Mouse (Mus musculus): ENCODE data around the gene Sbpl. TPM values are rescaled to one million over a fixed set of nuclear protein-coding genes. Genes with fewer than 3 reads are reported as not detected.

Sbpl gene
- polyA plus RNA-seq (2015; fragmentation: Nextera tagmentation; extraction: Ambion mirVana), result not detected in 2 replicates

DNA sequence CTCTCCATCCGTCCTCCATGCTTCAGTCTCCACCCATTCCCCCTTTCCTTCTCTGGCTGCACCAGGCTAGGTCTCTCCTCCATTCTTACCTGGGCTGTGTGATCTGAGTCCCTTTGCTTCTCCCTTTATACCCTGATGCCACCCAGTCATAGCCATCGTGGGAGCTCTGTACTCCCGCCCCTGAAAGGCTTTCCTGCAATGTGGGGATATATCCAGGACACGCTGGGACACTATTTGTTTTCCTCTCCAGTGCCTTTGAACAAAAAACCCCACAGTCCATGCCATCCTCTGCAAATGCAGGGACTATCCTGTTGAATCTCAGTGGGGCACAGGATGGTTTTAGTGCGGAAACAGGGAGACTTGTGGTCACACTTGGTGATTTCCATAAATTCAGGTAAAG lies at the start of gene Sbpl:
Gene Sbpl, minus strand, starts transcription at position 101 of the 400 bp plus-strand sequence.
- Histone ChIP-seq H3K9me3 (replicated peaks; ENCODE audit: control insufficient read depth, low read length, poor library complexity, severe bottlenecking) (no peaks in the 10 kb centered on the region), H3K27me3 (ENCODE audit: control insufficient read depth, insufficient read depth, low read depth, low read length) (no peaks in the 10 kb centered on the region), H3K27ac (ENCODE audit: low read length) (no peak within 1 kb of the TSS), H3K9ac (ENCODE audit: low read depth, low read length) (no peak within 1 kb of the TSS), H3K4me2 (ENCODE audit: low read length) (no peak within 1 kb of the TSS), H3K36me3 (ENCODE audit: control insufficient read depth, insufficient read depth, low read length) (no peaks in the 10 kb centered on the region), H3K4me3 (ENCODE audit: low read depth, low read length) (no peak within 1 kb of the TSS), H3K4me1 (ENCODE audit: control insufficient read depth, insufficient read depth, low read length) (no peaks in the 10 kb centered on the region)
- no peak for ATAC-seq
- 72% methylated on average over 5 of the region's 5 CpGs for WGBS

DNA sequence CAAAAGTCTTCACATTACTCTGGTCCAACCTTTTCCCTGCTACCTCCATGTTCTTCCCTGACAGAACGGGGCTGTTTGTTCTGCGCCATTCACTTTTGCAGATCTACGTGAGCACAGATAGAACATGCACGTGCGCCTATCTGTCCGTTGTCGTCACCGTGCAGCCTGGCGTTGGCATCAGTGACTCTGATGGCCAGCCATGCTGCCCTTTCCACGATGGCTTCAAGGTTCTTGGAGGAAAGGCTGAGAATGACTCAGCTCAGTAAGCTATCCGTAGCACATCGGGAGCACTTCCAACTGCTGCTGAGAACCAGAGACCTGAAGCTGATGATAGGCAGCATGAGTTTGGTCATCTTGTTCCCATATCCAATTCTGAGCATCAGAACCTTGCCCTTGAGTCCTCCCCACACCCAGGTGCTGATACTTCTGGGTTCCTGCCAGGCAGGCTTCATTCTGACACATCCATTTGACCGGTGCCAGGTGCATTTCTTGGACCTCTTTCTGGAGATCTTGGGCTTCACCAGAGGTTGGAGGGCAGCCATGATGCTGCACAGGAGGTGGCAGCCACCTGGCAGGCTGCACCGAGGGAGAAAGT lies 49.1 kb upstream of the Sbpl start:
- Histone ChIP-seq H3K9me3 (replicated peaks; ENCODE audit: control insufficient read depth, low read length, poor library complexity, severe bottlenecking) (0 out of 2 replicates have a peak, but pooled peaks cover 3% of the 10 kb centered on the region), H3K27me3 (ENCODE audit: control insufficient read depth, insufficient read depth, low read depth, low read length) (no peaks in the 10 kb centered on the region), H3K4me3 (ENCODE audit: low read depth, low read length) (no peak overlapping the region), H3K27ac (ENCODE audit: low read length) (no peak overlapping the region), H3K36me3 (ENCODE audit: control insufficient read depth, insufficient read depth, low read length) (no peaks in the 10 kb centered on the region), H3K9ac (ENCODE audit: low read depth, low read length) (no peak overlapping the region), H3K4me2 (ENCODE audit: low read length) (no peak overlapping the region), H3K4me1 (ENCODE audit: control insufficient read depth, insufficient read depth, low read length) (no peaks in the 10 kb centered on the region)
- WGBS, result 91% methylated on average over 14 of the region's 14 CpGs
- no peak for ATAC-seq

GRCm38 (mm10) chr17:24000404-24000803 lies 45.3 kb upstream of the Sbpl start:
- Histone ChIP-seq H3K9ac (ENCODE audit: low read depth, low read length) (no peak overlapping the region), H3K9me3 (replicated peaks; ENCODE audit: control insufficient read depth, low read length, poor library complexity, severe bottlenecking) (no peaks in the 10 kb centered on the region), H3K27me3 (ENCODE audit: control insufficient read depth, insufficient read depth, low read depth, low read length) (no peaks in the 10 kb centered on the region), H3K4me3 (ENCODE audit: low read depth, low read length) (no peak overlapping the region), H3K4me2 (ENCODE audit: low read length) (no peak overlapping the region), H3K27ac (ENCODE audit: low read length) (no peak overlapping the region), H3K4me1 (ENCODE audit: control insufficient read depth, insufficient read depth, low read length) (no peaks in the 10 kb centered on the region), H3K36me3 (ENCODE audit: control insufficient read depth, insufficient read depth, low read length) (no peaks in the 10 kb centered on the region)
- WGBS, result 70% methylated on average over 5 of the region's 5 CpGs
- no peak for ATAC-seq

DNA sequence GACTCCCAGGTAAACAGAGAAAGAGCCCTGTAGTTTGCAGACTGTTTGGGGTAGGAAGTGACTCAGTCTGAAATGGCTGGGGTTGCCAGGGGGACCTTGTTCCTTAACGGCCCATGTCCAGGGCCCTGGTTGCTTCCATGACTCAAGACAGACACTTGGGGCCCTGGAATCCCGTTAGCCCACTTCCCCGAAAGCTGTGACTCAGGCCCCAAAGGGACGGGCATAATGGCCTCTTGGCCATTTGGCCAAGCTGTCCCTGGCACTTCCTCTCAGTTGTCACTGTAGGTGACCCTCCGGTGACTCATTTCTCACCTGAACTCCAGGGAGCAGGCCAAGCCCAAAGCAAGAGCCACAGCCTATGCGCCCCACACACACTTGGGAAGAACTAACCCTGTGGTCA lies 43.3 kb upstream of the Sbpl start:
- no peak overlapping the region for H3K9ac ChIP-seq (ENCODE audit: low read depth, low read length)
- H3K4me3 ChIP-seq (ENCODE audit: low read depth, low read length), result no peak overlapping the region
- H3K27me3 ChIP-seq (ENCODE audit: control insufficient read depth, insufficient read depth, low read depth, low read length), result no peaks in the 10 kb centered on the region
- peaks cover 4% of the 10 kb centered on the region; the same call in 1 of the 2 replicates for H3K4me1 ChIP-seq (ENCODE audit: control insufficient read depth, insufficient read depth, low read length)
- H3K4me2 ChIP-seq (ENCODE audit: low read length), result no peak overlapping the region
- H3K27ac ChIP-seq (ENCODE audit: low read length), result no peak overlapping the region
- ATAC-seq, result no peak
- H3K36me3 ChIP-seq (ENCODE audit: control insufficient read depth, insufficient read depth, low read length), result no peaks in the 10 kb centered on the region
- no peaks in the 10 kb centered on the region for H3K9me3 ChIP-seq (replicated peaks; ENCODE audit: control insufficient read depth, low read length, poor library complexity, severe bottlenecking)
- 81% methylated on average over 6 of the region's 6 CpGs for WGBS

- 77% methylated on average over 2 of the region's 2 CpGs for WGBS
- H3K4me1 ChIP-seq (ENCODE audit: control insufficient read depth, insufficient read depth, low read length), result peaks cover 6% of the 10 kb centered on the region; the same call in 1 of the 2 replicates
- H3K4me2 ChIP-seq (ENCODE audit: low read length), result no peak within 1 kb of the TSS
- no peaks in the 10 kb centered on the region for H3K9me3 ChIP-seq (replicated peaks; ENCODE audit: control insufficient read depth, low read length, poor library complexity, severe bottlenecking)
- no peaks in the 10 kb centered on the region for H3K27me3 ChIP-seq (ENCODE audit: control insufficient read depth, insufficient read depth, low read depth, low read length)
- H3K27ac ChIP-seq (ENCODE audit: low read length), result no peak within 1 kb of the TSS
- no peak within 1 kb of the TSS for H3K9ac ChIP-seq (ENCODE audit: low read depth, low read length)
- no peak within 1 kb of the TSS for H3K4me3 ChIP-seq (ENCODE audit: low read depth, low read length)
- no peak for ATAC-seq
- H3K36me3 ChIP-seq (ENCODE audit: control insufficient read depth, insufficient read depth, low read length), result no peaks in the 10 kb centered on the region
Measured at GRCm38 (mm10) chr17:23997901-23998300, 42.8 kb upstream of the Sbpl start, which contains the start of gene Prss22. Gene Prss22, minus strand, starts transcription at chr17:23998100.

DNA sequence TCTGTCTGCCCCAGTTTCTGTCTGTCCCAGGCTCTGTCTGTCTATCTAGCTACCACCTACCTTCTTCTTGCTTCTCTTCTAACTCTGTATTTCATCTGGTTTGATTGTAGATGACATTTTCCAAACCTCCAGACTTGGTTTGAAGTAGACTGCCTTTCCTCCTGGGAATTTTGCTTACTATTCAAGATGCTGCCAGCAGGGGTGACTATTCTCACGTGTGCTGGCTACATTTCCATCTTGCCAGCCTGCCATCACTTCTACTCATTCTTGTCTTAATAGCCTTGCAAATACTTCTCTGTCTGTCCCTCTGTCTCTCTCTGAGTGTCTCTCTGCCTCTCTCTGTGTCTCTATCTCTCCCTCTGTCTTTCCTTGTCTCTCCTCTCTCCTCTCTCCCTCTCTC lies 40.3 kb upstream of the Sbpl start:
- WGBS, result 17% methylated on average over 1 of the region's 1 CpGs
- no peak overlapping the region for H3K9ac ChIP-seq (ENCODE audit: low read depth, low read length)

GRCm38 (mm10) chr17:23994667-23995066 lies 39.6 kb upstream of the Sbpl start:
- Histone ChIP-seq H3K4me2 (ENCODE audit: low read length) (no peak overlapping the region), H3K9me3 (replicated peaks; ENCODE audit: control insufficient read depth, low read length, poor library complexity, severe bottlenecking) (no peaks in the 10 kb centered on the region), H3K36me3 (ENCODE audit: control insufficient read depth, insufficient read depth, low read length) (no peaks in the 10 kb centered on the region), H3K9ac (ENCODE audit: low read depth, low read length) (no peak overlapping the region), H3K27me3 (ENCODE audit: control insufficient read depth, insufficient read depth, low read depth, low read length) (no peaks in the 10 kb centered on the region), H3K4me3 (ENCODE audit: low read depth, low read length) (no peak overlapping the region), H3K4me1 (ENCODE audit: control insufficient read depth, insufficient read depth, low read length) (peaks cover 6% of the 10 kb centered on the region; the same call in 1 of the 2 replicates), H3K27ac (ENCODE audit: low read length) (no peak overlapping the region)
- ATAC-seq, result 0 out of 2 replicates have a peak, but pooled peaks have one; percentile 12
- WGBS, result 76% methylated on average over 7 of the region's 7 CpGs

More for the DNA sequence above, 40.3 kb upstream of the Sbpl start:
- H3K36me3 ChIP-seq (ENCODE audit: control insufficient read depth, insufficient read depth, low read length), result no peaks in the 10 kb centered on the region
- peaks cover 6% of the 10 kb centered on the region; the same call in 1 of the 2 replicates for H3K4me1 ChIP-seq (ENCODE audit: control insufficient read depth, insufficient read depth, low read length)
- no peak overlapping the region for H3K4me3 ChIP-seq (ENCODE audit: low read depth, low read length)
- no peak for ATAC-seq
- no peaks in the 10 kb centered on the region for H3K9me3 ChIP-seq (replicated peaks; ENCODE audit: control insufficient read depth, low read length, poor library complexity, severe bottlenecking)
- H3K27ac ChIP-seq (ENCODE audit: low read length), result no peak overlapping the region
- no peak overlapping the region for H3K4me2 ChIP-seq (ENCODE audit: low read length)
- H3K27me3 ChIP-seq (ENCODE audit: control insufficient read depth, insufficient read depth, low read depth, low read length), result no peaks in the 10 kb centered on the region

GRCm38 (mm10) chr17:23993559-23994428 lies 38.7 kb upstream of the Sbpl start:
- WGBS, result 10% methylated on average over 31 of the region's 31 CpGs
- Histone ChIP-seq H3K27ac (ENCODE audit: low read length) (peak overlapping the region; percentile 59), H3K27me3 (ENCODE audit: control insufficient read depth, insufficient read depth, low read depth, low read length) (no peaks in the 10 kb centered on the region), H3K4me2 (ENCODE audit: low read length) (peak overlapping the region; percentile 74), H3K9ac (ENCODE audit: low read depth, low read length) (peak overlapping the region; percentile 80), H3K4me3 (ENCODE audit: low read depth, low read length) (peak overlapping the region; percentile 33), H3K4me1 (ENCODE audit: control insufficient read depth, insufficient read depth, low read length) (peaks cover 6% of the 10 kb centered on the region; the same call in 1 of the 2 replicates), H3K36me3 (ENCODE audit: control insufficient read depth, insufficient read depth, low read length) (no peaks in the 10 kb centered on the region), H3K9me3 (replicated peaks; ENCODE audit: control insufficient read depth, low read length, poor library complexity, severe bottlenecking) (no peaks in the 10 kb centered on the region)
- peak; percentile 86 for ATAC-seq

All from midbrain, embryonic 16.5 days (tissue).